Mouse (Mus musculus): ENCODE results near the gene Fkbp6. TPM values are rescaled to one million over a fixed set of nuclear protein-coding genes. Genes with fewer than 3 reads are reported as not detected.

Fkbp6 gene
- 0.42 TPM in 1 of 4 replicates, not detected in the others for total RNA-seq (2023; ENCODE audit: inconsistent age)

GRCm38 (mm10) chr5:135349862-135350261 is at the start of gene Fkbp6:
Fkbp6 (minus strand) TSS chr5:135350044.

GRCm38 (mm10) chr5:135394004-135394823 is 44.4 kb upstream of the Fkbp6 start, which contains the start of gene Pom121:
Pom121 (minus strand) TSS chr5:135394546.

GRCm38 (mm10) chr5:135369787-135370654 is 20.2 kb upstream of the Fkbp6 start, which contains the start of gene Nsun5:
Nsun5 (plus strand) TSS chr5:135369953.

GRCm38 (mm10) chr5:135352995-135353394 is 3.2 kb upstream of the Fkbp6 start, which contains the start of gene Trim50:
Trim50 (plus strand) TSS chr5:135353295.

GRCm38 (mm10) chr5:135251079-135251454 is 98.8 kb downstream of the Fkbp6 start, which contains the start of gene Fzd9:
Fzd9 (minus strand) TSS chr5:135251230.

Other genes with a start within 250 kb of the Fkbp6 start
- 15.9 to 23.0 TPM (median 17.9 TPM) in 4 replicates for gene Tbl2, start 200.4 kb downstream of the Fkbp6 start, total RNA-seq (2023; ENCODE audit: inconsistent age)
- gene Bcl7b, start 181.8 kb downstream of the Fkbp6 start, total RNA-seq (2023; ENCODE audit: inconsistent age), result 75.5 to 78.3 TPM (median 76.9 TPM) in 4 replicates
- gene Baz1b, start 162.8 kb downstream of the Fkbp6 start, total RNA-seq (2023; ENCODE audit: inconsistent age), result 104 to 111 TPM (median 109 TPM) in 4 replicates
- gene Fzd9, start 98.8 kb downstream of the Fkbp6 start, total RNA-seq (2023; ENCODE audit: inconsistent age), result 0.29 to 0.66 TPM (median 0.61 TPM) in 3 of 4 replicates, not detected in the other
- not detected in 4 replicates for gene Trim50, start 3.3 kb upstream of the Fkbp6 start, total RNA-seq (2023; ENCODE audit: inconsistent age)
- 32.8 to 38.3 TPM (median 33.9 TPM) in 4 replicates for gene Nsun5, start 19.9 kb upstream of the Fkbp6 start, total RNA-seq (2023; ENCODE audit: inconsistent age)
- 56.7 to 63.2 TPM (median 58.0 TPM) in 4 replicates for gene Pom121, start 44.5 kb upstream of the Fkbp6 start, total RNA-seq (2023; ENCODE audit: inconsistent age)
- gene Hip1, start 195.1 kb upstream of the Fkbp6 start, total RNA-seq (2023; ENCODE audit: inconsistent age), result 32.9 to 39.9 TPM (median 34.9 TPM) in 4 replicates
- not detected in 4 replicates for gene Ccl26, start 213.5 kb upstream of the Fkbp6 start, total RNA-seq (2023; ENCODE audit: inconsistent age)
- gene Ccl24, start 223.0 kb upstream of the Fkbp6 start, total RNA-seq (2023; ENCODE audit: inconsistent age), result 0.42 to 1.4 TPM (median 1.2 TPM) in 3 of 4 replicates, not detected in the other